In genomic region chr2:146583807-146584388, GRCm38 (mm10) we compare ENCODE assay signal across 16 mouse cellular contexts.
"Had no signal": no experiment of that assay in that cellular context is flagged by ENCODE, and none has a peak within 500 bp of the region (broad histone marks: within the 10 kb centered on the region; RNA-seq: fewer than 3 reads in every experiment).

No protein-coding gene starts in this region.

- H3K27me3 ChIP-seq: kidney, embryonic 15.5 days; limb, embryonic 12.5 days; limb, embryonic 15.5 days; liver, embryonic 13.5 days; midbrain, embryonic 12.5 days; midbrain, embryonic 15.5 days; neural tube, embryonic 13.5 days had no signal

- H3K9me3 ChIP-seq: kidney, embryonic 15.5 days; limb, embryonic 12.5 days; limb, embryonic 15.5 days; liver, embryonic 13.5 days; midbrain, embryonic 12.5 days; midbrain, embryonic 15.5 days; neural tube, embryonic 13.5 days had no signal

- H3K4me3 ChIP-seq: kidney, embryonic 15.5 days; limb, embryonic 12.5 days; limb, embryonic 15.5 days; liver, embryonic 13.5 days; midbrain, embryonic 12.5 days; midbrain, embryonic 15.5 days; neural tube, embryonic 13.5 days had no signal

- H3K4me1 ChIP-seq: kidney, embryonic 15.5 days; limb, embryonic 12.5 days; limb, embryonic 15.5 days; liver, embryonic 13.5 days; midbrain, embryonic 12.5 days; midbrain, embryonic 15.5 days; neural tube, embryonic 13.5 days had no signal

- H3K36me3 ChIP-seq: kidney, embryonic 15.5 days; limb, embryonic 12.5 days; limb, embryonic 15.5 days; liver, embryonic 13.5 days; midbrain, embryonic 12.5 days; midbrain, embryonic 15.5 days; neural tube, embryonic 13.5 days had no signal

- H3K27ac ChIP-seq: kidney, embryonic 15.5 days; limb, embryonic 12.5 days; limb, embryonic 15.5 days; liver, embryonic 13.5 days; macrophage; midbrain, embryonic 12.5 days; midbrain, embryonic 15.5 days; neural tube, embryonic 13.5 days had no signal

- H3K9ac ChIP-seq: kidney, embryonic 15.5 days; limb, embryonic 12.5 days; limb, embryonic 15.5 days; liver, embryonic 13.5 days; lung, embryonic 14.5 days; midbrain, embryonic 12.5 days; midbrain, embryonic 15.5 days; neural tube, embryonic 13.5 days had no signal

- H3K4me2 ChIP-seq: kidney, embryonic 15.5 days; limb, embryonic 12.5 days; limb, embryonic 15.5 days; liver, embryonic 13.5 days; lung, embryonic 14.5 days; midbrain, embryonic 12.5 days; midbrain, embryonic 15.5 days; neural tube, embryonic 13.5 days had no signal

- DNase-seq: kidney, postnatal 10 days; kidney, postnatal 4 days; left cerebral cortex, postnatal 4 days; liver, embryonic 13.5 days; lung, embryonic 14.5 days; retina, postnatal 1 day; thymus, adult 18-20 months; thymus, postnatal 36 days had no signal

- ATAC-seq: lung, postnatal 0 days; midbrain, embryonic 15.5 days had no signal
